Mouse (Mus musculus) CH12.LX (cell line): ENCODE measurements around the gene Robo2. TPM values are rescaled to one million over a fixed set of nuclear protein-coding genes. Genes with fewer than 3 reads are reported as not detected.

Experiments
- DNase-seq: peaks from one replicate; pipeline ENCODE4 v3.0.0-alpha.2; 2013; ENCODE audit errors: extremely low read depth
- H3K27ac ChIP-seq: 2 replicates; pipeline ENCODE4 v1.5.1; 2012; ENCODE audit warnings: low read depth, mild to moderate bottlenecking, control low read depth, moderate library complexity; ENCODE audit not compliant: insufficient read depth
- H3K27me3 ChIP-seq: replicated peaks from 2 replicates; pipeline ENCODE3; 2012; ENCODE audit warnings: inconsistent platforms
- H3K36me3 ChIP-seq, 2 experiments: replicated peaks in 1 of 2; 2 replicates each; pipeline versions ENCODE3 to v1.6.1; 2012; ENCODE audit warnings: inconsistent platforms in 1 of 2, low read length in 1 of 2, mild to moderate bottlenecking in 1 of 2, mixed read lengths in 1 of 2, moderate library complexity in 1 of 2; ENCODE audit not compliant: control insufficient read depth in 1 of 2, insufficient read depth in 1 of 2
- H3K4me1 ChIP-seq, 2 experiments: 2 replicates each; pipeline ENCODE4 v1.6.1; 2012; ENCODE audit warnings: inconsistent platforms in 1 of 2, moderate library complexity in 1 of 2; ENCODE audit not compliant: insufficient read depth in 2 of 2, control insufficient read depth in 1 of 2
- H3K4me2 ChIP-seq: 2 replicates; pipeline ENCODE4 v1.6.1; 2012; ENCODE audit warnings: low read depth, mild to moderate bottlenecking, control low read depth; ENCODE audit not compliant: poor library complexity, insufficient read depth, severe bottlenecking
- H3K4me3 ChIP-seq, 3 experiments: fragments of 150-350 bp in 1 of 3; sonication (generic) in 1 of 3; replicated peaks in 1 of 3; 2 replicates each; pipeline versions ENCODE3 to v1.5.1; 2011 to 2012; ENCODE audit warnings: low read depth in 2 of 3, low read length in 2 of 3, mild to moderate bottlenecking in 2 of 3, moderate library complexity in 2 of 3, control low read depth in 1 of 3, improper control_type of control experiment in 1 of 3, inconsistent platforms in 1 of 3, mixed read lengths in 1 of 3; ENCODE audit not compliant: poor library complexity in 1 of 3
- H3K79me2 ChIP-seq: replicated peaks from 2 replicates; pipeline ENCODE4 v1.6.1; 2012; ENCODE audit warnings: mild to moderate bottlenecking, moderate library complexity; ENCODE audit not compliant: control insufficient read depth, poor library complexity, insufficient read depth, severe bottlenecking; ENCODE audit errors: extremely low read depth
- H3K9ac ChIP-seq: 2 replicates; pipeline ENCODE4 v1.6.1; 2012; ENCODE audit warnings: low read depth, mild to moderate bottlenecking, control low read depth, moderate library complexity; ENCODE audit not compliant: insufficient read depth
- H3K9me3 ChIP-seq: replicated peaks from 2 replicates; pipeline ENCODE3; 2012; ENCODE audit warnings: low read length, inconsistent platforms, mixed read lengths
- BHLHE40 ChIP-seq: IDR thresholded peaks from 2 replicates; pipeline ENCODE4 v1.6.1; 2011; ENCODE audit warnings: mild to moderate bottlenecking, low read depth, low read length, improper control_type of control experiment
- CHD1 ChIP-seq: IDR thresholded peaks from 2 replicates; pipeline ENCODE4 v1.6.1; 2012; ENCODE audit warnings: low read depth, low read length, improper control_type of control experiment, inconsistent platforms
- CTCF ChIP-seq, 2 experiments: IDR thresholded peaks in 1 of 2; conservative IDR thresholded peaks in 1 of 2; 2 replicates each; pipeline ENCODE4 v1.5.1; 2011 to 2012; ENCODE audit warnings: low read depth in 2 of 2, low read length in 2 of 2, improper control_type of control experiment in 1 of 2, inconsistent platforms in 1 of 2, mild to moderate bottlenecking in 1 of 2, moderate library complexity in 1 of 2
- E2F4 ChIP-seq: IDR thresholded peaks from 2 replicates; pipeline ENCODE4 v1.6.1; 2011; ENCODE audit warnings: low read depth, low read length, improper control_type of control experiment; ENCODE audit not compliant: insufficient replicate concordance
- ETS1 ChIP-seq: conservative IDR thresholded peaks from 2 replicates; pipeline ENCODE4 v1.6.1; 2012; ENCODE audit warnings: low read depth, mild to moderate bottlenecking, inconsistent platforms, low read length, improper control_type of control experiment, moderate library complexity
- HCFC1 ChIP-seq: IDR thresholded peaks from 2 replicates; pipeline ENCODE4 v1.6.1; 2012; ENCODE audit warnings: low read depth, mild to moderate bottlenecking, inconsistent platforms, low read length, improper control_type of control experiment
- JUND ChIP-seq: conservative IDR thresholded peaks from 2 replicates; pipeline ENCODE4 v1.6.1; 2011; ENCODE audit warnings: low read depth, low read length, improper control_type of control experiment
- NELFE ChIP-seq: IDR thresholded peaks from 2 replicates; pipeline ENCODE4 v1.6.1; 2011; ENCODE audit warnings: low read depth, low read length, improper control_type of control experiment
- PAX5 ChIP-seq: IDR thresholded peaks from 2 replicates; pipeline ENCODE4 v1.6.1; 2012; ENCODE audit warnings: low read length, inconsistent platforms, mixed read lengths
- POLR2A ChIP-seq: IDR thresholded peaks from 2 replicates; pipeline ENCODE4 v1.6.1; 2011; ENCODE audit warnings: low read depth, mild to moderate bottlenecking, improper control_type of control experiment, low read length
- SIN3A ChIP-seq: IDR thresholded peaks from 2 replicates; pipeline ENCODE4 v1.6.1; 2012; ENCODE audit warnings: low read length, improper control_type of control experiment, inconsistent platforms
- SMC3 ChIP-seq: IDR thresholded peaks from 2 replicates; pipeline ENCODE4 v1.6.1; 2011; ENCODE audit warnings: low read depth, low read length, improper control_type of control experiment
- TBP ChIP-seq: conservative IDR thresholded peaks from 2 replicates; pipeline ENCODE4 v1.6.1; 2011; ENCODE audit warnings: low read depth, low read length, improper control_type of control experiment
- UBTF ChIP-seq: IDR thresholded peaks from 2 replicates; pipeline ENCODE4 v1.6.1; 2012; ENCODE audit warnings: low read depth, mild to moderate bottlenecking, inconsistent platforms, low read length, improper control_type of control experiment, moderate library complexity
- USF1 ChIP-seq: IDR thresholded peaks from 2 replicates; pipeline ENCODE4 v1.6.1; 2014; ENCODE audit warnings: low read depth, mild to moderate bottlenecking, inconsistent platforms, low read length, improper control_type of control experiment
- USF2 ChIP-seq: conservative IDR thresholded peaks from 2 replicates; pipeline ENCODE4 v1.6.1; 2011; ENCODE audit warnings: low read depth, low read length, improper control_type of control experiment
- ZKSCAN1 ChIP-seq: IDR thresholded peaks from 2 replicates; pipeline ENCODE4 v1.6.1; 2012; ENCODE audit warnings: low read depth, inconsistent platforms, low read length, improper control_type of control experiment, borderline replicate concordance
- ZMIZ1 ChIP-seq: IDR thresholded peaks from 2 replicates; pipeline ENCODE4 v1.6.1; 2012; ENCODE audit warnings: low read depth, mild to moderate bottlenecking, inconsistent platforms, low read length, improper control_type of control experiment
- dilution Hi-C: fragments of 300-500 bp; cut with MboI; formaldehyde crosslinking; loops from 2 replicates; pipeline ENCODE4 v1.14.3; 2020; ENCODE audit warnings: low sequenced_read_pairs; ENCODE audit not compliant: extremely low pct_unique_long_range_greater_than_20kb, extremely low pct_ligation_motif_present
- in situ Hi-C: fragments of 300-500 bp; cut with MboI; formaldehyde crosslinking; loops from 3 replicates; pipeline ENCODE4 v1.14.3; 2019; ENCODE audit warnings: low sequenced_read_pairs, low pct_ligation_motif_present, low pct_unique_long_range_greater_than_20kb, mixed read lengths
- polyA plus RNA-seq: library from polyadenylated mRNA; unstranded; fragments of >175 nt; gene quantifications from 2 replicates; pipeline ENCODE4 v1.2.1, GENCODE M21; 2012; ENCODE audit warnings: low read depth; ENCODE audit not compliant: insufficient read length
- total RNA-seq, 2 experiments: library from RNA; depleted of rRNA; stranded (reverse); fragments of 300-350 nt in 1 of 2; fragments of >200 nt in 1 of 2; gene quantifications; 2 replicates each; pipeline ENCODE4 v1.2.3; 2012 to 2014

Robo2 gene
- total and polyA plus RNA-seq, 3 experiments = not detected

- Histone ChIP-seq H3K79me2 (no peaks in the 10 kb centered on the region), H3K4me2 (no peak overlapping the region), H3K36me3 (no peaks in the 10 kb centered on the region), H3K9ac (no peak overlapping the region), H3K27me3 (no peaks in the 10 kb centered on the region), H3K9me3 (peaks cover 52% of the 10 kb centered on the region), H3K27ac (no peak overlapping the region), H3K4me3 (no peak overlapping the region), H3K4me1 (no peaks in the 10 kb centered on the region)
- dilution Hi-C loops = no loop called here
- TF ChIP-seq SMC3 (no peak), JUND (no peak), USF2 (no peak)
- no peak for DNase-seq
- in situ Hi-C loops = no loop called here
These were observed 1.1 kb upstream of the Robo2 start for GRCm38 (mm10) chr16:74412471-74413291.

GRCm38 (mm10) chr16:74411021-74411420 lies 604 bp downstream of the Robo2 start:
- no peaks in the 10 kb centered on the region for H3K79me2 ChIP-seq
- no peak overlapping the region for H3K4me2 ChIP-seq
- TF ChIP-seq CTCF (conservative IDR thresholded peaks at IDR 0.05 in 1 of 2, IDR thresholded peaks at IDR 0.05 in 1 of 2; ENCODE audit: low read depth in 2 of 2, low read length in 2 of 2) (no peak), SMC3 (no peak), BHLHE40 (no peak)
- no peak for DNase-seq
- no peaks in the 10 kb centered on the region for H3K4me1 ChIP-seq
- H3K9me3 ChIP-seq = peaks cover 48% of the 10 kb centered on the region
- dilution Hi-C loops = no loop called here
- no peak overlapping the region for H3K4me3 ChIP-seq
- no peaks in the 10 kb centered on the region for H3K27me3 ChIP-seq
- H3K27ac ChIP-seq = no peak overlapping the region
- in situ Hi-C loops = no loop called here
- H3K36me3 ChIP-seq = no peaks in the 10 kb centered on the region
- no peak overlapping the region for H3K9ac ChIP-seq

GRCm38 (mm10) chr16:74410125-74410524 lies 1.5 kb downstream of the Robo2 start:
- no peaks in the 10 kb centered on the region for H3K4me1 ChIP-seq
- no peak overlapping the region for H3K4me3 ChIP-seq
- H3K36me3 ChIP-seq = no peaks in the 10 kb centered on the region
- no peak overlapping the region for H3K9ac ChIP-seq
- no peaks in the 10 kb centered on the region for H3K27me3 ChIP-seq
- dilution Hi-C loops (no loop called here), in situ Hi-C loops (no loop called here)
- H3K9me3 ChIP-seq = peaks cover 51% of the 10 kb centered on the region
- TF ChIP-seq TBP = no peak
- TF ChIP-seq HCFC1 = no peak
- TF ChIP-seq ETS1 = no peak
- TF ChIP-seq BHLHE40 = no peak
- TF ChIP-seq SMC3 = no peak
- no peak for TF ChIP-seq POLR2A
- TF ChIP-seq USF1 = no peak
- TF ChIP-seq NELFE = no peak
- no peak for TF ChIP-seq UBTF
- TF ChIP-seq ZMIZ1 = no peak
- no peak for TF ChIP-seq ZKSCAN1
- TF ChIP-seq E2F4 = no peak
- no peak for TF ChIP-seq CHD1
- TF ChIP-seq SIN3A = no peak
- no peak for TF ChIP-seq PAX5
- TF ChIP-seq, all 38 proteins: peak for 0
- Histone ChIP-seq H3K4me2 (no peak overlapping the region), H3K27ac (no peak overlapping the region), H3K79me2 (no peaks in the 10 kb centered on the region)
- DNase-seq = no peak
